Mouse (Mus musculus) heart, embryonic 16.5 days (tissue): ENCODE data around the gene Scn2a. TPM values are rescaled to one million over a fixed set of nuclear protein-coding genes. Genes with fewer than 3 reads are reported as not detected.

ENCODE experiments used
- ATAC-seq: fragments of 200-750 bp; cut with Nextera tagmentation; replicated peaks from 2 replicates; pipeline ENCODE4 v1.8.0; 2017; ENCODE audit warnings: moderate number of reproducible peaks; ENCODE audit not compliant: insufficient read depth, low FRiP score; ENCODE audit errors: extremely low read depth
- H3K27ac ChIP-seq: fragments of 300-500 bp; sonication (generic); 2 replicates; pipeline ENCODE4 v1.5.1; 2014; ENCODE audit warnings: mild to moderate bottlenecking, low read length, control low read depth, moderate library complexity
- H3K27me3 ChIP-seq: fragments of 300-500 bp; sonication (generic); 2 replicates; pipeline ENCODE4 v1.6.1; 2014; ENCODE audit warnings: low read length, mixed read lengths; ENCODE audit not compliant: control insufficient read depth, insufficient read depth
- H3K36me3 ChIP-seq: fragments of 300-500 bp; sonication (generic); 2 replicates; pipeline ENCODE4 v1.6.1; 2014; ENCODE audit not compliant: control insufficient read depth, insufficient read depth
- H3K4me1 ChIP-seq: fragments of 300-500 bp; sonication (generic); 2 replicates; pipeline ENCODE4 v1.6.1; 2014; ENCODE audit warnings: low read length, mixed read lengths; ENCODE audit not compliant: control insufficient read depth, insufficient read depth
- H3K4me2 ChIP-seq: fragments of 300-500 bp; sonication (generic); 2 replicates; pipeline ENCODE4 v1.6.1; 2014; ENCODE audit warnings: low read depth, mild to moderate bottlenecking, control low read depth, low read length
- H3K4me3 ChIP-seq: fragments of 300-500 bp; sonication (generic); 2 replicates; pipeline ENCODE4 v1.5.1; 2014; ENCODE audit warnings: mild to moderate bottlenecking, control low read depth, low read length
- H3K9ac ChIP-seq: fragments of 300-500 bp; sonication (generic); 2 replicates; pipeline ENCODE4 v1.6.1; 2014; ENCODE audit warnings: low read length, control low read depth
- H3K9me3 ChIP-seq: fragments of 300-500 bp; sonication (generic); replicated peaks from 2 replicates; pipeline ENCODE4 v1.6.1; 2016; ENCODE audit warnings: low read length; ENCODE audit not compliant: control insufficient read depth
- WGBS: fragments of 180-500 bp; shearing (Covaris S2); extraction: QIAGEN DNeasy Blood & Tissue Kit; methylation state at CpG from one replicate; pipeline ENCODE4 v1.1.7; 2014; 5-methylcytosine and 5-hydroxymethylcytosine counted together
- polyA plus RNA-seq: library from polyadenylated mRNA; unstranded; fragments of >200 nt; fragmentation: Nextera tagmentation; extraction: Ambion mirVana; gene quantifications from 2 replicates; pipeline ENCODE4 v1.2.1, GENCODE M21; 2015

The Scn2a gene
- polyA plus RNA-seq, 1 experiment from 2014 or later, result 0.85 TPM

GRCm38 (mm10) chr2:65658430-65658829 lies 37.9 kb downstream of the Scn2a start:
- 69% methylated on average over 8 of the region's 8 CpGs for WGBS
- Histone ChIP-seq H3K4me2 (no peak overlapping the region), H3K9me3 (no peaks in the 10 kb centered on the region), H3K9ac (no peak overlapping the region), H3K36me3 (no peaks in the 10 kb centered on the region), H3K27ac (no peak overlapping the region), H3K4me1 (peaks cover 5% of the 10 kb centered on the region; the same call in 1 of the 2 replicates), H3K4me3 (no peak overlapping the region), H3K27me3 (no peaks in the 10 kb centered on the region)
- ATAC-seq, result no peak

- ATAC-seq, result no peak
- Histone ChIP-seq H3K4me3 (no peak overlapping the region), H3K27me3 (no peaks in the 10 kb centered on the region), H3K9ac (no peak overlapping the region), H3K4me1 (peaks cover 3% of the 10 kb centered on the region), H3K27ac (no peak overlapping the region), H3K36me3 (no peaks in the 10 kb centered on the region), H3K9me3 (no peaks in the 10 kb centered on the region), H3K4me2 (no peak overlapping the region)
Observed at GRCm38 (mm10) chr2:65663892-65664291, 43.3 kb downstream of the Scn2a start.

GRCm38 (mm10) chr2:65664481-65664880 lies 43.9 kb downstream of the Scn2a start:
- ATAC-seq, result no peak

GRCm38 (mm10) chr2:65665180-65665579 lies 44.6 kb downstream of the Scn2a start:
- H3K9me3 ChIP-seq, result no peaks in the 10 kb centered on the region
- H3K4me3 ChIP-seq, result no peak overlapping the region
- ATAC-seq, result no peak
- no peak overlapping the region for H3K9ac ChIP-seq
- H3K27ac ChIP-seq, result no peak overlapping the region
- no peaks in the 10 kb centered on the region for H3K27me3 ChIP-seq
- H3K4me1 ChIP-seq, result peaks cover 3% of the 10 kb centered on the region
- H3K4me2 ChIP-seq, result no peak overlapping the region
- WGBS, result 40% methylated on average over 4 of the region's 4 CpGs
- no peaks in the 10 kb centered on the region for H3K36me3 ChIP-seq

More at GRCm38 (mm10) chr2:65664481-65664880, 43.9 kb downstream of the Scn2a start:
- no peaks in the 10 kb centered on the region for H3K36me3 ChIP-seq
- 71% methylated on average over 1 of the region's 1 CpGs for WGBS
- no peak overlapping the region for H3K27ac ChIP-seq
- no peak overlapping the region for H3K4me3 ChIP-seq
- peaks cover 3% of the 10 kb centered on the region for H3K4me1 ChIP-seq
- H3K9ac ChIP-seq, result no peak overlapping the region
- H3K4me2 ChIP-seq, result no peak overlapping the region
- no peaks in the 10 kb centered on the region for H3K9me3 ChIP-seq
- H3K27me3 ChIP-seq, result no peaks in the 10 kb centered on the region

GRCm38 (mm10) chr2:65667590-65668436 lies 47.2 kb downstream of the Scn2a start:
- Histone ChIP-seq H3K4me1 (peaks cover 3% of the 10 kb centered on the region), H3K4me3 (peak overlapping the region; percentile 50), H3K36me3 (no peaks in the 10 kb centered on the region), H3K27ac (no peak overlapping the region), H3K9me3 (no peaks in the 10 kb centered on the region), H3K9ac (peak overlapping the region; percentile 52; the same call in 1 of the 2 replicates), H3K27me3 (no peaks in the 10 kb centered on the region), H3K4me2 (peak overlapping the region; percentile 74)
- ATAC-seq, result no peak
- 51% methylated on average over 18 of the region's 18 CpGs for WGBS

- peak overlapping the region; percentile 74 for H3K4me2 ChIP-seq
- WGBS, result 18% methylated on average over 12 of the region's 12 CpGs
- peak; percentile 89 for ATAC-seq
Observed at GRCm38 (mm10) chr2:65668437-65669135, 48.0 kb downstream of the Scn2a start.

GRCm38 (mm10) chr2:65669561-65669960 lies 49.0 kb downstream of the Scn2a start:
- WGBS, result 65% methylated on average over 8 of the region's 8 CpGs

More at GRCm38 (mm10) chr2:65668437-65669135, 48.0 kb downstream of the Scn2a start:
- Histone ChIP-seq H3K4me1 (peaks cover 3% of the 10 kb centered on the region), H3K27me3 (no peaks in the 10 kb centered on the region), H3K9ac (peak overlapping the region; percentile 52), H3K27ac (no peak overlapping the region), H3K9me3 (no peaks in the 10 kb centered on the region), H3K36me3 (no peaks in the 10 kb centered on the region), H3K4me3 (peak overlapping the region; percentile 50)

GRCm38 (mm10) chr2:65670153-65670817 lies 49.7 kb downstream of the Scn2a start:
- ATAC-seq, result no peak
- Histone ChIP-seq H3K27ac (no peak overlapping the region), H3K9me3 (no peaks in the 10 kb centered on the region), H3K4me1 (peaks cover 3% of the 10 kb centered on the region), H3K4me2 (no peak overlapping the region), H3K9ac (no peak overlapping the region), H3K27me3 (no peaks in the 10 kb centered on the region), H3K36me3 (no peaks in the 10 kb centered on the region), H3K4me3 (no peak overlapping the region)
- 56% methylated on average over 12 of the region's 12 CpGs for WGBS

More at GRCm38 (mm10) chr2:65669561-65669960, 49.0 kb downstream of the Scn2a start:
- no peak overlapping the region for H3K4me2 ChIP-seq
- H3K9ac ChIP-seq, result no peak overlapping the region
- no peak for ATAC-seq
- no peaks in the 10 kb centered on the region for H3K27me3 ChIP-seq
- no peaks in the 10 kb centered on the region for H3K9me3 ChIP-seq
- peaks cover 3% of the 10 kb centered on the region for H3K4me1 ChIP-seq
- H3K4me3 ChIP-seq, result no peak overlapping the region
- no peak overlapping the region for H3K27ac ChIP-seq
- H3K36me3 ChIP-seq, result no peaks in the 10 kb centered on the region
